Mouse (Mus musculus) 416B (cell line): ENCODE measurements at regions not wholly inside any gene's neighbourhood (a gene's known extent, or its start where the extent isn't known, plus 50 kb on each side); places are given as distances from the start of the nearest gene placed in this dataset.
"Not testable (repeated sequence)": the region's sequence is repeated elsewhere in the genome, so short reads cannot be mapped to it uniquely, and the experiment has no call there.

Source experiments
- DNase-seq: peaks from one replicate; pipeline ENCODE4 v3.0.0; 2011; ENCODE audit warnings: low read depth

- no peak for DNase-seq
Measured at GRCm38 (mm10) chr1:73643431-73643830, 480.8 kb downstream of the Tns1 start.

- no peak for DNase-seq
Measured at GRCm38 (mm10) chr1:73642691-73643109, 481.5 kb downstream of the Tns1 start.

DNA sequence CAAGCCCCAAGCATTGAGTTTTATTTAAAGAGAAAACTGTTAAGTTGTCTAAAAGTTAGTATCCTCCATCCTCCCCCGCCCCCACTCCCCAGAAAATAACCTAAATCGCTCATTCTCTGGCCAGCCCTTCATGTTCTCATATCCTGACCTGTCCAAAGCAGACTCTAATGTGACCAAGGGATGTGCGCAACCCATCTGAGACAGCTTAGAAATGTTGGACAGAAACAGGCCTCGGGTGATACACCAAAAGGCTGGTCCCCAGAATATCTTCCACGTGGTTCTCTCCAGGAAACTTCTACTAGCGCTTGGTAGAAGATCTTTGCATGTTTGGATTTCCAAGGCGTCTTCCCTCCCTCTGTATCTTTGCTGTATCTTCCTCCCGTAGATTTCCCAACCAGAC lies 482.8 kb downstream of the Tns1 start:
- no peak for DNase-seq

DNA sequence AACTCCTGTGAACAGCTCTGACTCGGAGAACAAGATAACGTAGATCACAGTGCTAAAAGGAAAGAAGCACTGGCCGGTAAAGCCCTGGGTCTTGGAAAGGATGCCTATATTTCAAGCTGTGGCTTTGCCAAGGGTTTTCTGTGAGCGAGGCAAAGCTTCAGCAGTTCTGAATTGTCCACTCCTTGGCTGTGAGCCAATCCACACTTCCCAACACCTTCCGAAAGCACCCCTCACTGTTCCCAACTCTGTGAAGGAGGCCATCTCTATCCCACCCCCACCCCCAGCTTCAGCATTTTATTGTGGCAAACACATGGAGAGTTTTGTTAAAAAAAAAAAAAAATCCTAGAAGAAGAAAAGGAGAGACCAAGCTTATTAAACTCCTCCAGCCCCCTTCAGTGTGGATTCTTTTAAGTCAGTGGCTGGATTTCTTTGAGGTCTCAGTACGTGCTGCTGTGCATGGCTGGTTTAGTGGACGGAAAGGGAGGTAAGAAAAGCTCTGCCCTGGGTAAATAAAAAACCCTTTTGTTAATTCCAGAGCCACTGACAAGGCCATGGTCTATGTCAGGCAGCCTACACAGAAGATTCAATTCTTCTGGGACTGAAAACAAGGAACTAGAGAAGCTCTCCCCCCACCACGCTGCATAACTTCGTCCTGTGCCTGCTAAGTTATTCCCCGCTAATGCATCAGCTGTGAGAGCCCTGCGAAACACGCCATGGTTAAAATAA lies 483.4 kb downstream of the Tns1 start:
- no peak for DNase-seq

DNA sequence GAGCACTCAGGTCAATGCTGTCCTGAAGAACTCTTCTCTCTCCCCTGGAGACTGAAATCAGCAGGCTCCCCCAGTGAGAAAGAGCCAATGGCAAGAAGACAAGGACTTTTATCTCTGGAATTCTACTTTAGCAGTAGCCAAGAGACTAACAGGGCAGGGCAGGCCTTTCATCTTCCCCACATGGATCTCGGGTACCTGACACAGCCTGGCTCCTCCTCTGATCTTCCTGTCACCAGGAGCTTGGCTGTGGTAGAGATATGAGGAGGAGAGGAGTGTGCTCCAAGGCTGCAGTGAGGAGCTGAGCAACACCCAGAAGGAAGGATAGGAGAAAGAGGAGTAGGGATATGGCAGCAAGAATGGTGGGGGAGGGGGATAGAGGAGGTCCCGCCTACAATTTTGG lies 488.5 kb downstream of the Tns1 start:
- DNase-seq, result no peak

DNA sequence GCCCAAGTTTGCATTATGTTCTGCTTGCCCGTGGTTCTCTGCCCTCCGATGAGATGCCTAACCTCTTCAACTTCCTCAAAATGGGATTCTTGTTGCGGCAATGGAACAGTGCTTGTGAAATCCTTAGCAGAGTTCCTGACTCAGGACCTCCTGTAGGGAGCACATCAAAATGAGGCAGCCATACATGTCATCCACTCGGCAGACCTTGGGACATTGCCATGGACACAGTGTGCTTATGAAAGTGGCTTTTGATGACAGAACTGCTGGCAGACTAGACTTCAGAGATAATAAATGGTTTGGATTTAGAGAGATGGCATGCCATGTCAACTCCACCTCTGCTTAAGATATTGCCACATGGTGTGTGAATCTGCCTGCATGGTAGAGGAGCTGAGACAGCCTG lies 489.4 kb downstream of the Tns1 start:
- no peak for DNase-seq

DNA sequence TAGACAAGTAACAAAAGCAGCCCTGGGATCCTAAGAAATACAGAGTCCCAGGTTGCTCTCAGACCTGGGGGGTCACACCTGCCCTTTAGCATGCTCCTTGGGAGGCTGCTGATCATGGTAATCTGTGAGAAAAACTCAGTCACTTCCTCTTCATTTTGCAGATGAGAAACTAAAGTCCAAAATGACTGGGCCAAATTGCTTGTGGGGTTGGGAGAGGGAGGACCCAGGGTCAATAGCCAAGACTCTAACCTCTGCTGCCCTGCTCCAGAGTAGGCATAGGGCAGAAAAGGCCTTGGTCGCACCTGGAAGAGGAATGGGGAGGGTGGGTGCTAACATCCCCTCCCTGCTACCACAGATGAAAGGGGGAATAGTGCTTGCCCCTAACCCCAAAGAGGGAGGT lies 491.2 kb downstream of the Tns1 start:
- DNase-seq, result no peak

- DNase-seq, result no peak
Measured at GRCm38 (mm10) chr1:73630363-73630762, 493.9 kb downstream of the Tns1 start.

DNA sequence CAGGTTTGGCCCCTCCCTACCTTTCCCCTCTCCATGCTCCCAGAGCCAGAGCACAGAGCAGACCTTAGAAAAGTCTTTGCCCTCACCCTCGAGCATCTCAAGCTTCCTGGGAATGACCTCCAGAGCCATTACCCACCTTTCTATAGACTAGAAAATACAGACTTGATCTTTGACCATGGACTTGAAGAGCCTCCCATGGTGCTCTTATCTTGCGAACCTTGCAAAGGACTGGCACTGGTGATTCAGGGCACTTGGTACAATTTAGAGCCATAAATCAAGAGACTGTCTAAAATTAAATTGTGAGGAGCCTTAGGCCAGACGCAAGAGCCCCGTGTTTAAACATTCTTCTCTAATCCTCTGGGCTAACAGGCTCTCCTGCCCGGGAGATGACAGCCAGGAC lies 498.9 kb downstream of the Tns1 start:
- no peak for DNase-seq

- DNase-seq, result not testable (repeated sequence)
Measured at GRCm38 (mm10) chr1:73621121-73621520, 503.1 kb downstream of the Tns1 start.

GRCm38 (mm10) chr1:73618551-73619170 lies 505.6 kb downstream of the Tns1 start:
- DNase-seq, result no peak

DNA sequence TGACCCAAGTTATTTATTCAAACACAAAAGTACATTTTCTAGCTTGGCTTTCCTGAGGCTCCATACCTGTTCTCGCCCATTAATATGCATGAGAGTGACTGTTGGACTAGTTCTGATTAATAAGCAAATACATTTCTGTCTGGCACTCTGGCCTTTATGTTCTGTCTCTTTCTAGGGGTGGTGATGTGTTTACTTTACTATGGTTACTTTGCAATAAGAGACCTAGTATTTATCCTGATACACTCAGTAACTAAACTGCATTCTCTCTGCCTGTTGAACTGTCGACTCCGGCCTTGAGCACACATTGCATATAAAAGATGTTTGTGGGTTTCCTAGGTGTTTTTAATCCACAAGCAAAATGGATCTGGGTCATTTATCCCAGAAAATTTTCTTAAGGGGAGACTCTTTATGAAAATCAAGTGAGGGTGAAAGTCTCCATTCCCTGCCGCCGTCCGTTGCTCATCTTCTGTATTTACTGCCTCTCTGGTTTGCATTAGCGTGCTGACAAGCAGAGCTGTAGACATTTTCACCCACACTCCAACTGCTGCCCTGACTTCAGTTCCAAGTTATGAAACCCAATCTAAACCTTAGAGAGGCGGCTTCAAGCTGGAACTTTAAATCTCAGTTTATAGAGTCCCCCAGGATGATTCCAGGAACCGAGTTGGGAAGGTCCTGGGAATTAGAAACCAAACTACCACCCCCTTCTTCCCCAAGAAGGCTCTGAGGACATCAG lies 530.4 kb downstream of the Tns1 start:
- DNase-seq, result no peak

DNA sequence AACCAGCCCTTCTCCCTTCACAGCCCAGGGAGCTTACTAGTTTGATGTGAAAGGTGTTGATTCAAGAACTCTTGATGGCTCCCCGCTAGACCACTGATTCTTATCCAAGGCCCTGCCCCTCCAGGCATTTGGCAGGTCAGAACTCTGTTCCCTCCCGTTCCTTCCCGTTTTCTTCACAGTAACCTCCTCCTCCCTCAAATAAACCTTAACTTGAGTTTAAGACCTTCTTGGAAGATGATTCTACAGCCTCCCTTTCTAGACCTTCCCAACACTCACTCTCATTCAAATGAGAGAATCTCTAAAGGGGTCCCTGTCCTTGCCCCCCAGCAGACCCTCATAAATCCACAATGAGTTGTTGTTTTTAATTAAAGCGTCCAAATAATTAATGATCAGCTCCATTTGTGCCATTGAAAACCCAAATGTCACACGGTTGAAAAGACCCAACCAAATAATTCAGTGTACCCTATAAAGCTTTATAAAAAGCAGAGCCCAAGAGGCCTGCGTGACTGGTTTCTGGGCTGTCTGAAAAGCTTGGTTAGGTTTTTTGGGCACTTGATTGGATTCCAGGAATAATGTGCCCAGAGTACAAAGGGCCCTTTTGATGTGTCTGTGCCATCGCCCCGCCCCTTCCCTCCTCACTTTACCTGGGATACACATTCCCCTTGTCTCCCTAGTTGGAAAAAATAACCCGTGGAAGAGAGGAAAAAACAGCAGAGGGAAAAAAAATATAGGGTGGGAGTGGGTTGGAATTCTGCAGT lies 532.7 kb downstream of the Tns1 start:
- no peak for DNase-seq

GRCm38 (mm10) chr1:73579680-73580079 lies 544.6 kb downstream of the Tns1 start:
- no peak for DNase-seq

- DNase-seq, result no peak
Measured at GRCm38 (mm10) chr1:73577019-73577418, 547.2 kb downstream of the Tns1 start.

- no peak for DNase-seq
Measured at GRCm38 (mm10) chr1:73575694-73576093, 548.6 kb downstream of the Tns1 start.

DNA sequence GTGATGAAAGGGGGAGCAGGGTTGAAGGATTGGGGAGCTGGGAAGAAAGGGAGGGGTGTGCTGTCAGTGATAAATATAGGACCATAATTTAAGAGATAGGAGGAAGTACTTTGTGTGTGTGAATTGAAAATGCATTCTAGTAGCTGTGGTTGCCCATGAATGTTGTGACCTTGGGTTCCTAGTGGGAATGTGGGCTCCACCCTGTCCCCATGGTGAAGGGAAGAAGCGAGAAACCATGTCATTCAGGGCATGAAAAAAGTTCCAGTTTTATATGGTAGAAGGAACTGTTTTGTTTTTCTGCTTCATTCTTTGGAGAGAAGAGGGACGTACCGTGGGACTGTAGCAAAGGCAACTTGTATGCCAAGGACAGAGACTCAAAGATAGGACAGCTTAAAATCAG lies 553.3 kb downstream of the Tns1 start:
- no peak for DNase-seq

DNA sequence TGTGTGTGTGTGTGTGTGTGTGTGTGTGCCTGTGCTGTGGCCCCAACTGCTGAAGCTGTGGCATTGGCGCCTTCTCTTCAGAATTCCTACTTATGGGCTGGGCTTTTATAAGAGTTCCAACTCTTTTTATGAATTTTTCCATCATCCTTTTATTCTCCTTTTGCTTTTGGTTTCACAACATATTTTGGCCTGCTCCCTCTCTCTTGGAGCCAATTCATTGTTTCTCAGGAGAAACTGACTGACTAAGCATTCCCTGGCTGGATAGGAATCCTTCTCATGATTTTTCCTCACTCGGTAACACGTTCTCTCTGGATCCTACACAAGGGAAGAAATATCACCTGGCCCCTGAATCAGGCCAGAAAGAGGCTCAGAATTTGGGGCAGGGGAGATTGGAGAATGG lies 551.1 kb upstream of the Tnp1 start:
- DNase-seq, result no peak

GRCm38 (mm10) chr1:73560594-73560993 lies 544.9 kb upstream of the Tnp1 start:
- no peak for DNase-seq

- DNase-seq, result no peak
Measured at GRCm38 (mm10) chr1:73547877-73548276, 532.2 kb upstream of the Tnp1 start.

GRCm38 (mm10) chr1:73545401-73545800 lies 529.7 kb upstream of the Tnp1 start:
- DNase-seq, result no peak

DNA sequence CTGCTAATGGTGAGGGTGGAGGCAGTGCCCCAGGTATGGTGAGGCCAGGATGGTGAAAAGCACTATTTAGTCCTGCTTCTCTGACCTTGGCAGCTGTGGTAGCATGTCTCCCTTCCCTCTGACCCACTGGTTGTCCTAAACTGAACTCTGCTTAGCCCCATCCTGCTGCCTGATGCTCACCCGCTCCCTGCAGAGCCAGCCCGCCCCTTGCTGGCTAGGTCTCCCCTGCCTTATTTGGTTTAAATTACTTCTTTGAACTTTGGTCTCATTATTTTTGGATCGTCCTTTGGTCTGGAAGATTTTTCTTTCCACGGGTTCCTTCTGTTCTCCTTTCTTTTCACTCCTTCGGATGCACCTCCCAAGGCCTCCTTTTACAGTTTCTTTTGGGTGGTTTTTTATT lies 525.7 kb upstream of the Tnp1 start:
- DNase-seq, result no peak
